In genomic region chr11:95843421-95843950, GRCm38 (mm10) we compare ENCODE assay signal across 9 mouse cellular contexts. TPM values are rescaled to one million over a fixed set of nuclear protein-coding genes. Genes with fewer than 3 reads are reported as not detected.
DNase-seq lines count a peak whose midpoint lies in the region; ATAC-seq and TF ChIP-seq lines count a peak whose summit lies in the region.
"Had no signal": no experiment of that assay in that cellular context is flagged by ENCODE, and none has a peak within 500 bp of the region (broad histone marks: within the 10 kb centered on the region; RNA-seq: fewer than 3 reads in every experiment).

No protein-coding gene starts in this region.

- peak overlapping the region; percentile 40; the same call in 1 of the 2 replicates for H3K9ac ChIP-seq in heart, embryonic 11.5 days (ENCODE audit: low read depth, low read length)
- H3K9ac ChIP-seq in midbrain, embryonic 11.5 days (ENCODE audit: low read length), result no peak overlapping the region
- H3K9ac ChIP-seq in liver, embryonic 12.5 days, result no peak overlapping the region
- H3K9ac ChIP-seq in hindbrain, postnatal 0 days (replicated peaks; ENCODE audit: low read length), result no peak overlapping the region
- H3K9ac ChIP-seq: forebrain, postnatal 0 days had no signal

- no peaks in the 10 kb centered on the region for H3K9me3 ChIP-seq in heart, embryonic 11.5 days (replicated peaks; ENCODE audit: control insufficient read depth, low read length)
- H3K9me3 ChIP-seq in midbrain, embryonic 11.5 days (ENCODE audit: control insufficient read depth, low read length), result no peaks in the 10 kb centered on the region
- H3K9me3 ChIP-seq in midbrain, embryonic 10.5 days (replicated peaks), result no peaks in the 10 kb centered on the region
- H3K9me3 ChIP-seq in liver, embryonic 12.5 days (replicated peaks), result no peaks in the 10 kb centered on the region
- no peaks in the 10 kb centered on the region for H3K9me3 ChIP-seq in hindbrain, postnatal 0 days (ENCODE audit: low read length)

- H3K27me3 ChIP-seq in heart, embryonic 11.5 days (ENCODE audit: control insufficient read depth, insufficient read depth, low read length), result peaks cover 6% of the 10 kb centered on the region; the same call in 1 of the 2 replicates
- peaks cover 5% of the 10 kb centered on the region; the same call in 1 of the 2 replicates for H3K27me3 ChIP-seq in midbrain, embryonic 11.5 days (ENCODE audit: control insufficient read depth, insufficient read depth, low read length)
- peaks cover 35% of the 10 kb centered on the region for H3K27me3 ChIP-seq in midbrain, embryonic 10.5 days (ENCODE audit: low read depth, poor library complexity, severe bottlenecking)
- H3K27me3 ChIP-seq in liver, embryonic 12.5 days (replicated peaks), result peaks cover 48% of the 10 kb centered on the region
- H3K27me3 ChIP-seq in hindbrain, postnatal 0 days (ENCODE audit: insufficient read depth, low read length), result no peaks in the 10 kb centered on the region

- intact Hi-C loops in heart, postnatal 25 days (cut with DNase I), result no loop called here

- TF ChIP-seq CTCF in hindbrain, postnatal 0 days (IDR thresholded peaks at IDR 0.05; ENCODE audit: low read depth), result no peak

- 44% methylated on average over 6 of the region's 6 CpGs for WGBS in heart, embryonic 11.5 days (ENCODE audit: insufficient replicate concordance)
- 58% methylated on average over 6 of the region's 6 CpGs for WGBS in midbrain, embryonic 11.5 days
- 65% methylated on average over 6 of the region's 6 CpGs for WGBS in midbrain, embryonic 10.5 days
- 36% methylated on average over 6 of the region's 6 CpGs for WGBS in liver, embryonic 12.5 days (ENCODE audit: insufficient replicate concordance)
- 55% methylated on average over 6 of the region's 6 CpGs for WGBS in hindbrain, postnatal 0 days

- peak overlapping the region; percentile 49 for H3K4me2 ChIP-seq in heart, embryonic 11.5 days
- no peak overlapping the region for H3K4me2 ChIP-seq in midbrain, embryonic 11.5 days
- peak overlapping the region; percentile 56 for H3K4me2 ChIP-seq in liver, embryonic 12.5 days
- no peak overlapping the region for H3K4me2 ChIP-seq in hindbrain, postnatal 0 days (ENCODE audit: low read depth, low read length)

- peak overlapping the region; percentile 21 for H3K4me3 ChIP-seq in heart, embryonic 11.5 days (ENCODE audit: low read depth, low read length)
- H3K4me3 ChIP-seq in midbrain, embryonic 11.5 days (ENCODE audit: low read depth, low read length), result no peak overlapping the region
- no peak overlapping the region for H3K4me3 ChIP-seq in midbrain, embryonic 10.5 days
- H3K4me3 ChIP-seq in liver, embryonic 12.5 days, result no peak overlapping the region
- H3K4me3 ChIP-seq in hindbrain, postnatal 0 days (ENCODE audit: low read length), result no peak overlapping the region

- no peak for DNase-seq in heart, postnatal 25 days (ENCODE audit: low spot score)
- DNase-seq in midbrain, embryonic 11.5 days (ENCODE audit: low spot score, missing footprints), result peak; percentile 45
- no peak for DNase-seq in midbrain, embryonic 10.5 days (ENCODE audit: low spot score)
- peak; percentile 86 for DNase-seq in retina, postnatal 1 day
- DNase-seq in spleen, adult 12 weeks (ENCODE audit: low spot score), result no peak
- DNase-seq in hindbrain, postnatal 0 days (ENCODE audit: low spot score), result no peak
- DNase-seq: forebrain, postnatal 0 days had no signal

- H3K27ac ChIP-seq in heart, embryonic 11.5 days (ENCODE audit: low read depth, low read length), result peak overlapping the region; percentile 59
- H3K27ac ChIP-seq in midbrain, embryonic 11.5 days (ENCODE audit: low read depth, low read length), result no peak overlapping the region
- no peak overlapping the region for H3K27ac ChIP-seq in midbrain, embryonic 10.5 days (replicated peaks)
- 0 out of 2 replicates have a peak overlapping the region, but pooled peaks have one; percentile 31 for H3K27ac ChIP-seq in liver, embryonic 12.5 days
- no peak overlapping the region for H3K27ac ChIP-seq in hindbrain, postnatal 0 days

- no peak for ATAC-seq in heart, embryonic 11.5 days (replicated peaks; ENCODE audit: insufficient number of reproducible peaks, low FRiP score, low TSS enrichment)
- ATAC-seq in midbrain, embryonic 11.5 days (ENCODE audit: low FRiP score), result no peak
- no peak for ATAC-seq in liver, embryonic 12.5 days
- ATAC-seq in hindbrain, postnatal 0 days, result no peak
- ATAC-seq: forebrain, postnatal 0 days had no signal

- peaks cover 6% of the 10 kb centered on the region; the same call in 1 of the 2 replicates for H3K4me1 ChIP-seq in heart, embryonic 11.5 days (ENCODE audit: control insufficient read depth, insufficient read depth, low read length)
- H3K4me1 ChIP-seq in midbrain, embryonic 11.5 days (ENCODE audit: control insufficient read depth, insufficient read depth, low read length), result 0 out of 2 replicates have a peak, but pooled peaks cover 5% of the 10 kb centered on the region
- H3K4me1 ChIP-seq in midbrain, embryonic 10.5 days, result peaks cover 16% of the 10 kb centered on the region
- H3K4me1 ChIP-seq in liver, embryonic 12.5 days, result peaks cover 44% of the 10 kb centered on the region
- no peaks in the 10 kb centered on the region for H3K4me1 ChIP-seq in hindbrain, postnatal 0 days (ENCODE audit: insufficient read depth, low read length)

- peaks cover 3% of the 10 kb centered on the region; the same call in 1 of the 2 replicates for H3K36me3 ChIP-seq in heart, embryonic 11.5 days (ENCODE audit: control insufficient read depth, insufficient read depth, low read length)
- H3K36me3 ChIP-seq in midbrain, embryonic 11.5 days (ENCODE audit: control insufficient read depth, insufficient read depth, low read length), result no peaks in the 10 kb centered on the region
- H3K36me3 ChIP-seq in midbrain, embryonic 10.5 days, result no peaks in the 10 kb centered on the region
- no peaks in the 10 kb centered on the region for H3K36me3 ChIP-seq in liver, embryonic 12.5 days
- no peaks in the 10 kb centered on the region for H3K36me3 ChIP-seq in hindbrain, postnatal 0 days (ENCODE audit: insufficient read depth, low read length)

RNA-seq across cellular contexts. Expression of gene Abi3, which starts 1.2 kb away (rescaled TPM):
- polyA plus RNA-seq in heart, embryonic 11.5 days (2014; fragmentation: Nextera tagmentation; extraction: Ambion mirVana), result 11.5 and 21.1 TPM in 2 replicates
- 10 to 100 TPM in 1 of 2 experiments, 1 to 10 TPM in 1; 8.8 to 10.4 TPM for total RNA-seq in heart, postnatal 25 days (2021)
- 1.2 and 2.1 TPM in 2 replicates for polyA plus RNA-seq in midbrain, embryonic 11.5 days (2014; fragmentation: Nextera tagmentation; extraction: Ambion mirVana)
- 3.5 and 3.6 TPM in 2 replicates for polyA plus RNA-seq in midbrain, embryonic 10.5 days (2016; fragmentation: Nextera tagmentation; extraction: Ambion mirVana)
- 7.3 and 7.6 TPM in 2 replicates for polyA plus RNA-seq in liver, embryonic 12.5 days (2016; fragmentation: Nextera tagmentation; extraction: Ambion mirVana)
- total RNA-seq in hindbrain, postnatal 0 days (2014; rRNA removed), result 1.9 and 3.2 TPM in 2 replicates
- polyA plus RNA-seq in hindbrain, postnatal 0 days (2015; fragmentation: Nextera tagmentation; extraction: Ambion mirVana), result 1.6 and 3.1 TPM in 2 replicates

RNA-seq across cellular contexts. Expression of gene Gngt2, which starts 6.5 kb away (rescaled TPM):
- 43.1 and 44.6 TPM in 2 replicates for polyA plus RNA-seq in heart, embryonic 11.5 days (2014; fragmentation: Nextera tagmentation; extraction: Ambion mirVana)
- 10 to 100 TPM; 20.6 to 21.9 TPM for total RNA-seq in heart, postnatal 25 days (2021)
- polyA plus RNA-seq in midbrain, embryonic 11.5 days (2014; fragmentation: Nextera tagmentation; extraction: Ambion mirVana), result 4.9 and 5.6 TPM in 2 replicates
- polyA plus RNA-seq in midbrain, embryonic 10.5 days (2016; fragmentation: Nextera tagmentation; extraction: Ambion mirVana), result 4.4 and 6.1 TPM in 2 replicates
- 15.8 and 16.7 TPM in 2 replicates for polyA plus RNA-seq in liver, embryonic 12.5 days (2016; fragmentation: Nextera tagmentation; extraction: Ambion mirVana)
- total RNA-seq in hindbrain, postnatal 0 days (2014; rRNA removed), result 0.63 TPM in 1 of 2 replicates, not detected in the other
- 2.9 and 3.9 TPM in 2 replicates for polyA plus RNA-seq in hindbrain, postnatal 0 days (2015; fragmentation: Nextera tagmentation; extraction: Ambion mirVana)

RNA-seq across cellular contexts. Expression of gene Phospho1, which starts 19.2 kb away (rescaled TPM):
- polyA plus RNA-seq in heart, embryonic 11.5 days (2014; fragmentation: Nextera tagmentation; extraction: Ambion mirVana), result 1.1 TPM in 1 of 2 replicates, not detected in the other
- 100 to 1,000 TPM; 174 to 181 TPM for total RNA-seq in heart, postnatal 25 days (2021)
- polyA plus RNA-seq in midbrain, embryonic 11.5 days (2014; fragmentation: Nextera tagmentation; extraction: Ambion mirVana), result not detected in 2 replicates
- 0.30 TPM in 1 of 2 replicates, not detected in the other for polyA plus RNA-seq in midbrain, embryonic 10.5 days (2016; fragmentation: Nextera tagmentation; extraction: Ambion mirVana)
- polyA plus RNA-seq in liver, embryonic 12.5 days (2016; fragmentation: Nextera tagmentation; extraction: Ambion mirVana), result 2.7 and 3.4 TPM in 2 replicates
- 5.2 and 6.3 TPM in 2 replicates for total RNA-seq in hindbrain, postnatal 0 days (2014; rRNA removed)
- polyA plus RNA-seq in hindbrain, postnatal 0 days (2015; fragmentation: Nextera tagmentation; extraction: Ambion mirVana), result 0.59 TPM in 1 of 2 replicates, not detected in the other
- polyA plus RNA-seq: forebrain, postnatal 0 days had no signal

Comparison
In these comparisons a context has a peak if more than half of its experiments do, and no peak if none do; other contexts are left out.
1. DNase-seq: peak in midbrain, embryonic 11.5 days (single experiment) and retina, postnatal 1 day (single experiment); none in heart, postnatal 25 days (single experiment), midbrain, embryonic 10.5 days (single experiment), spleen, adult 12 weeks (single experiment) and hindbrain, postnatal 0 days (single experiment).
2. H3K27ac ChIP-seq: peak in heart, embryonic 11.5 days (single experiment) and liver, embryonic 12.5 days (single experiment); none in midbrain, embryonic 11.5 days (single experiment), midbrain, embryonic 10.5 days (single experiment) and hindbrain, postnatal 0 days (single experiment).
3. H3K4me2 ChIP-seq: peak in heart, embryonic 11.5 days (single experiment) and liver, embryonic 12.5 days (single experiment); none in midbrain, embryonic 11.5 days (single experiment) and hindbrain, postnatal 0 days (single experiment).